Mouse (Mus musculus): ENCODE data around the gene Olfr456. TPM values are rescaled to one million over a fixed set of nuclear protein-coding genes. Genes with fewer than 3 reads are reported as not detected.

Gene Olfr456
- polyA plus RNA-seq, 1 experiment from 2014 or later: not detected

Other genes with a start within 250 kb of the Olfr456 start
- 31.0 and 33.4 TPM in 2 replicates for gene Gstk1, start 241.3 kb downstream of the Olfr456 start, polyA plus RNA-seq (2015; fragmentation: Nextera tagmentation; extraction: Ambion mirVana)
- gene Tmem139, start 225.2 kb downstream of the Olfr456 start, polyA plus RNA-seq (2015; fragmentation: Nextera tagmentation; extraction: Ambion mirVana): 3.0 and 3.1 TPM in 2 replicates
- 57.0 and 60.0 TPM in 2 replicates for gene Casp2, start 222.2 kb downstream of the Olfr456 start, polyA plus RNA-seq (2015; fragmentation: Nextera tagmentation; extraction: Ambion mirVana)
- 0.18 and 0.28 TPM in 2 replicates for gene Clcn1, start 200.5 kb downstream of the Olfr456 start, polyA plus RNA-seq (2015; fragmentation: Nextera tagmentation; extraction: Ambion mirVana)
- gene Fam131b, start 162.6 kb downstream of the Olfr456 start, polyA plus RNA-seq (2015; fragmentation: Nextera tagmentation; extraction: Ambion mirVana): 0.24 and 0.26 TPM in 2 replicates
- 102 and 127 TPM in 2 replicates for gene Zyx, start 137.6 kb downstream of the Olfr456 start, polyA plus RNA-seq (2015; fragmentation: Nextera tagmentation; extraction: Ambion mirVana)
- gene Epha1, start 113.9 kb downstream of the Olfr456 start, polyA plus RNA-seq (2015; fragmentation: Nextera tagmentation; extraction: Ambion mirVana): 7.5 and 8.5 TPM in 2 replicates
- gene Tas2r143, start 87.0 kb downstream of the Olfr456 start, polyA plus RNA-seq (2015; fragmentation: Nextera tagmentation; extraction: Ambion mirVana): not detected in 2 replicates
- not detected in 2 replicates for gene Tas2r135, start 81.8 kb downstream of the Olfr456 start, polyA plus RNA-seq (2015; fragmentation: Nextera tagmentation; extraction: Ambion mirVana)
- gene Tas2r126, start 52.7 kb downstream of the Olfr456 start, polyA plus RNA-seq (2015; fragmentation: Nextera tagmentation; extraction: Ambion mirVana): not detected in 2 replicates
- gene Olfr458, start 22.0 kb downstream of the Olfr456 start, polyA plus RNA-seq (2015; fragmentation: Nextera tagmentation; extraction: Ambion mirVana): not detected in 2 replicates
- 0.04 TPM in 1 of 2 replicates, not detected in the other for gene Olfr457, start 10.9 kb downstream of the Olfr456 start, polyA plus RNA-seq (2015; fragmentation: Nextera tagmentation; extraction: Ambion mirVana)
- gene Olfr455, start 60.4 kb upstream of the Olfr456 start, polyA plus RNA-seq (2015; fragmentation: Nextera tagmentation; extraction: Ambion mirVana): not detected in 2 replicates
- gene Tcaf3, start 110.5 kb upstream of the Olfr456 start, polyA plus RNA-seq (2015; fragmentation: Nextera tagmentation; extraction: Ambion mirVana): not detected in 2 replicates
- 5.2 and 5.8 TPM in 2 replicates for gene Tcaf2, start 158.0 kb upstream of the Olfr456 start, polyA plus RNA-seq (2015; fragmentation: Nextera tagmentation; extraction: Ambion mirVana)
- gene Tcaf1, start 222.9 kb upstream of the Olfr456 start, polyA plus RNA-seq (2015; fragmentation: Nextera tagmentation; extraction: Ambion mirVana): 85.1 and 87.6 TPM in 2 replicates

Measured in kidney, embryonic 15.5 days (tissue).